Mouse (Mus musculus) B cell, adult 67 days (primary cell): ENCODE measurements around the gene Olfr818. TPM values are rescaled to one million over a fixed set of nuclear protein-coding genes. Genes with fewer than 3 reads are reported as not detected.

Experiments
- total RNA-seq, 2 experiments: library from RNA; stranded (reverse); gene quantifications; 4 replicates each; pipeline ENCODE4 v1.2.4; 2023

Gene Olfr818
- total RNA-seq: not detected

DNA sequence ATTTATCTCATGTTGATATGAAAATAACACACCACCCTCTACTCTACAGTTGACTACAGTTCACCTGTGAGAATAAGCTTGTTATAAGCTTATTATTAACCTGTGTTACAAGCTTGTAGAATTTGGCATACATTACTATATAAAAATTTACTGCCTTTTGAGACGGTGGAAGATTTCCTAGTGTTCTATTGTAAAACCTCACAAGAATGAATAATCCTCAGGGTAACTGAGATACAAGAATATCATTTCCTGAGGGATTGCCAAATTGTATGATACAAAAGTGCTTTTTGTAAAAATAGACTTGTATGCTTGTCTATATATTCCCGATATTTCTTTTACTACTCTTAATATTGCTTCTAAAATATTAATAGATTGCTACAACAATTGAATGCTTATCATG, at the start of gene Olfr818:
Gene Olfr818 (minus strand): TSS at position 101 of the 400 bp plus-strand sequence.

DNA sequence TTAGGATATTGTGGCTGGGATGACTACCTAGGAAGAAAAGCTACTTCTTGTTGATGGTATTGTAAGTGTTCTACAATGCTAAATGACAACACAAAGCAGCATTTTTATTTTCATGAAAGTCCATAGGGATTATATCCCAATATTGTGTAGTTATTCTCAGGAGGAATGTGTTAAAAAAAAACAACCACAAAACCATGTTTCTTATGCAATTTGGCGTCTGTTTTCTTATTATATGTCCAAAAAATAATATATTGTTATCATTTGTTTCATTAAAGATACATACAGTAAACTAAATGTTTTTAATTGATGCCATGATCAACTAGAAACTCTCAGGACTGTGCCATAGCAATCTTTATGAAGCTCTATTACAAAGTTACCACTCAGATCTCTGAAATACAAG, 36.1 kb upstream of the Olfr818 start, which contains the start of gene Gm10310:
Gene Gm10310 (minus strand): TSS at position 101 of the 400 bp plus-strand sequence.

GRCm38 (mm10) chr10:129976040-129976439, 27.1 kb upstream of the Olfr818 start, which contains the start of gene Olfr247:
Gene Olfr247 (minus strand): TSS chr10:129976140.

DNA sequence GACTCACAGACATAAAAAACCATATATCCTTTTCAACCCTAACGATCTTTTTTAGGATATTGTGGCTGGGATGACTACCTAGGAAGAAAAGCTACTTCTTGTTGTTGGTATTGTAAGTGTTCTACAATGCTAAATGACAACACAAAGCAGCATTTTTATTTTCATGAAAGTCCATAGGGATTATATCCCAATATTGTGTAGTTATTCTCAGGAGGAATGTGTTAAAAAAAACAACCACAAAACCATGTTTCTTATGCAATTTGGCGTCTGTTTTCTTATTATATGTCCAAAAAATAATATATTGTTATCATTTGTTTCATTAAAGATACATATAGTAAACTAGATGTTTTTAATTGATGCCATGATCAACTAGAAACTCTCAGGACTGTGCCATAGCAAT, 18.3 kb upstream of the Olfr818 start, which contains the start of gene Olfr819:
Gene Olfr819 (minus strand): TSS at position 101 of the 400 bp plus-strand sequence.

GRCm38 (mm10) chr10:129915497-129915896, 33.4 kb downstream of the Olfr818 start, which contains the start of gene Olfr816:
Gene Olfr816 (minus strand): TSS chr10:129915597.

GRCm38 (mm10) chr10:129905767-129906166, 43.1 kb downstream of the Olfr818 start, which contains the start of gene Olfr815:
Gene Olfr815 (minus strand): TSS chr10:129905867.

Other genes with a start within 250 kb of the Olfr818 start
- gene Olfr804, start 245.9 kb downstream of the Olfr818 start, total RNA-seq: not detected
- not detected for gene Olfr805, start 219.7 kb downstream of the Olfr818 start, total RNA-seq
- not detected for gene Olfr806, start 207.2 kb downstream of the Olfr818 start, total RNA-seq
- not detected for gene Olfr807, start 191.3 kb downstream of the Olfr818 start, total RNA-seq
- gene Olfr808, start 183.6 kb downstream of the Olfr818 start, total RNA-seq: not detected
- not detected for gene Olfr809, start 174.5 kb downstream of the Olfr818 start, total RNA-seq
- gene Olfr810, start 154.2 kb downstream of the Olfr818 start, total RNA-seq: not detected
- gene Olfr811, start 144.7 kb downstream of the Olfr818 start, total RNA-seq: not detected
- gene Olfr812, start 103.0 kb downstream of the Olfr818 start, total RNA-seq: not detected
- gene Olfr813, start 93.7 kb downstream of the Olfr818 start, total RNA-seq: not detected
- gene Olfr814, start 69.2 kb downstream of the Olfr818 start, total RNA-seq: not detected
- gene Olfr815, start 43.2 kb downstream of the Olfr818 start, total RNA-seq: not detected
- gene Olfr816, start 33.5 kb downstream of the Olfr818 start, total RNA-seq: not detected
- not detected for gene Olfr819, start 18.2 kb upstream of the Olfr818 start, total RNA-seq
- not detected for gene Olfr247, start 27.0 kb upstream of the Olfr818 start, total RNA-seq
- gene Gm10310, start 36.0 kb upstream of the Olfr818 start, total RNA-seq: not detected
- not detected for gene Olfr820, start 63.5 kb upstream of the Olfr818 start, total RNA-seq
- not detected for gene Olfr821, start 81.2 kb upstream of the Olfr818 start, total RNA-seq
- gene Olfr822, start 122.1 kb upstream of the Olfr818 start, total RNA-seq: not detected
- not detected for gene Olfr823, start 166.3 kb upstream of the Olfr818 start, total RNA-seq
- gene Olfr824, start 180.9 kb upstream of the Olfr818 start, total RNA-seq: not detected
- gene Olfr825, start 217.7 kb upstream of the Olfr818 start, total RNA-seq: not detected
- not detected for gene Olfr826, start 235.1 kb upstream of the Olfr818 start, total RNA-seq